Mouse (Mus musculus): Measurements from ENCODE around the gene Chd1l. TPM values are rescaled to one million over a fixed set of nuclear protein-coding genes. Genes with fewer than 3 reads are reported as not detected.

Chd1l gene
- polyA plus RNA-seq, 1 experiment from 2014 or later = 23.3 TPM

Other genes starting within 250 kb of the Chd1l start
- gene Olfr1402, start 188.2 kb downstream of the Chd1l start, polyA plus RNA-seq (2016; fragmentation: Nextera tagmentation; extraction: Ambion mirVana) = not detected in 2 replicates
- gene Fmo5, start 18.6 kb upstream of the Chd1l start, polyA plus RNA-seq (2016; fragmentation: Nextera tagmentation; extraction: Ambion mirVana) = 0.62 and 0.67 TPM in 2 replicates
- gene Prkab2, start 48.0 kb upstream of the Chd1l start, polyA plus RNA-seq (2016; fragmentation: Nextera tagmentation; extraction: Ambion mirVana) = 7.0 and 8.4 TPM in 2 replicates
- gene Gm17651, start 64.5 kb upstream of the Chd1l start, polyA plus RNA-seq (2016; fragmentation: Nextera tagmentation; extraction: Ambion mirVana) = not detected in 2 replicates